Mouse (Mus musculus) stomach, embryonic 15.5 days (tissue): Measurements from ENCODE around the gene Ubap1. TPM values are rescaled to one million over a fixed set of nuclear protein-coding genes. Genes with fewer than 3 reads are reported as not detected.

Source experiments
- ATAC-seq: fragments of 200-750 bp; cut with Nextera tagmentation; 2 replicates; pipeline ENCODE4 v1.8.0; 2017; ENCODE audit warnings: low read depth, moderate number of reproducible peaks, moderate TSS enrichment; ENCODE audit not compliant: insufficient read depth, low FRiP score
- H3K27ac ChIP-seq: fragments of 300-500 bp; sonication (generic); 2 replicates; pipeline ENCODE4 v1.5.1; 2015; ENCODE audit warnings: mild to moderate bottlenecking, inconsistent platforms
- H3K27me3 ChIP-seq: fragments of 300-500 bp; sonication (generic); replicated peaks from 2 replicates; pipeline ENCODE4 v1.6.1; 2015; ENCODE audit warnings: inconsistent platforms
- H3K36me3 ChIP-seq: fragments of 300-500 bp; sonication (generic); 2 replicates; pipeline ENCODE4 v1.6.1; 2015; ENCODE audit warnings: inconsistent platforms
- H3K4me1 ChIP-seq: fragments of 300-500 bp; sonication (generic); 2 replicates; pipeline ENCODE4 v1.6.1; 2015; ENCODE audit warnings: inconsistent platforms
- H3K4me2 ChIP-seq: fragments of 300-500 bp; sonication (generic); 2 replicates; pipeline ENCODE4 v1.6.1; 2015; ENCODE audit warnings: mild to moderate bottlenecking, inconsistent platforms
- H3K4me3 ChIP-seq: fragments of 300-500 bp; sonication (generic); replicated peaks from 2 replicates; pipeline ENCODE4 v1.5.1; 2015; ENCODE audit warnings: inconsistent platforms
- H3K9ac ChIP-seq: fragments of 300-500 bp; sonication (generic); 2 replicates; pipeline ENCODE4 v1.6.1; 2015; ENCODE audit warnings: inconsistent platforms
- H3K9me3 ChIP-seq: fragments of 300-500 bp; sonication (generic); 2 replicates; pipeline ENCODE4 v1.6.1; 2016; ENCODE audit warnings: inconsistent platforms
- WGBS: fragments of 180-500 bp; shearing (Covaris S2); methylation state at CpG from one replicate; pipeline ENCODE4 v1.1.7; 2015; 5-methylcytosine and 5-hydroxymethylcytosine counted together
- polyA plus RNA-seq: library from polyadenylated mRNA; unstranded; fragments of >200 nt; fragmentation: Nextera tagmentation; extraction: Ambion mirVana; gene quantifications from 2 replicates; pipeline ENCODE4 v1.2.1, GENCODE M21; 2015

Ubap1 gene
- polyA plus RNA-seq, 1 experiment from 2014 or later = 48.9 TPM

DNA sequence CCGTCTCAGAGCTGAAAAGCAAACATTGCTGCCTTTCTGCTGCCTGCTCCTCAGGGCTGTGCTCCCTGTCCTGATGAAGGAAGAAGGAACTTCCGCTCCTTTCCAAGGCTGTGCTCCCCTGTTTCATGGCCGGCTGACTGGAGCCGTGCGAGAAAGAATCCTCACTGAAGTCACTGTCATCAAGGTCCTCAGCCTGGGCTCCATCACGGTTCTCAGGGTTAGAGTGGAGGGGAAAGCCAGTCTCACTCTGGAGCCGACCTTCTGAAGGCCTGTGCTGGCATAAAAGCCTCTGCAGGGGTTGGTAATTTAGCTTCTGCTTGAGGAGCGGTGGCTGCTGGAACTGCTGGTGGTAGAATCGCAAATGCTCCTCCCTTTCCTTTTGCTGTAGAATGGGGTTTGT is 45.9 kb downstream of the Ubap1 start:
- WGBS = 79% methylated on average over 9 of the region's 9 CpGs
- no peak for ATAC-seq
- peaks cover 40% of the 10 kb centered on the region for H3K36me3 ChIP-seq

DNA sequence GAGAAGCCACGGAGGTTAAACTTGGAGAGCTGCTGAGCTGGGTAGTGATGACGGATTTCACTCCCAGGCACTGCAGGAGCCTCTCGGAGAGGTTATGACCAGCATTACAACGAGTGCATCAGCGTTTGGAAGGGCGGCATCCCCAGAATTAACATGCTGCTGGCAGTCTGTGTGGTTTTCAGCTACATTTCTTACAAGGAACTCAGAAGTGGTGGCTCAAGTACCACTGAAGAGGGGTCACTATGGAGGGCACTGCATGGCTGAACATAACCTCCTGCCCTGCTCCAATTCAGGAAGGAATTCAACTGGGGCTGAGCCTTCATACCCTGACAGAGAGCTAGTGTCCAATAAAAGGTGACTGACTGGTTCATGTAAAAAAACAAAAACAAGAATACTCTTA is 49.6 kb downstream of the Ubap1 start:
- Histone ChIP-seq H3K9ac (no peak overlapping the region), H3K9me3 (no peaks in the 10 kb centered on the region), H3K4me3 (no peak overlapping the region), H3K27ac (no peak overlapping the region), H3K36me3 (peaks cover 33% of the 10 kb centered on the region), H3K27me3 (no peaks in the 10 kb centered on the region), H3K4me2 (no peak overlapping the region), H3K4me1 (no peaks in the 10 kb centered on the region)
- ATAC-seq = no peak
- WGBS = 89% methylated on average over 6 of the region's 6 CpGs

More for the DNA sequence above, 45.9 kb downstream of the Ubap1 start:
- Histone ChIP-seq H3K4me3 (no peak overlapping the region), H3K4me2 (no peak overlapping the region), H3K4me1 (no peaks in the 10 kb centered on the region), H3K9ac (no peak overlapping the region), H3K27ac (no peak overlapping the region), H3K9me3 (no peaks in the 10 kb centered on the region), H3K27me3 (no peaks in the 10 kb centered on the region)

GRCm38 (mm10) chr4:41399904-41400303 is 51.1 kb downstream of the Ubap1 start:
- ATAC-seq = no peak
- peaks cover 18% of the 10 kb centered on the region for H3K36me3 ChIP-seq
- no peaks in the 10 kb centered on the region for H3K4me1 ChIP-seq
- WGBS = 73% methylated on average over 5 of the region's 5 CpGs
- no peaks in the 10 kb centered on the region for H3K9me3 ChIP-seq
- H3K4me2 ChIP-seq = no peak overlapping the region
- H3K4me3 ChIP-seq = no peak overlapping the region
- no peaks in the 10 kb centered on the region for H3K27me3 ChIP-seq
- no peak overlapping the region for H3K9ac ChIP-seq
- no peak overlapping the region for H3K27ac ChIP-seq

DNA sequence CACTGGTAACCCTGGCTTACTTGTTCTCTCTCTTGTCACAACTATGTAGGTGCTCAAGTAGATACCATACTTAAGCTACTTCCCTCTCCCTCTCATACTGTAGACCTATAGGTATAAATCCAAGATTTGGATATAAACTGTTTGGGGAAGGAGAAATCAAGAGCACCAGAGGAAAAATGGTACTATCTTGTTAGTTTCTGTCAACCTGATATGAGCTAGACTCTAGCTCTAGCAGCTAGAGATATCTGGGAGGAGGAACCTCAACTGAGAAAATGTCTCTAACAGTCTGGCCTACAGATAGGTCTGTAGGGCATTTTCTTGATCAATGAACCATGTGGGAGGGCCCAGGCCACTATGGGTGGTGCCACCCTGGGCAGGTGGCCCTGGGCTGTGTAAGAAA is 52.4 kb downstream of the Ubap1 start:
- Histone ChIP-seq H3K4me1 (no peaks in the 10 kb centered on the region), H3K9ac (no peak overlapping the region), H3K4me2 (no peak overlapping the region), H3K36me3 (peaks cover 9% of the 10 kb centered on the region; the same call in 1 of the 2 replicates), H3K27ac (no peak overlapping the region), H3K9me3 (no peaks in the 10 kb centered on the region), H3K4me3 (no peak overlapping the region), H3K27me3 (no peaks in the 10 kb centered on the region)
- no peak for ATAC-seq

DNA sequence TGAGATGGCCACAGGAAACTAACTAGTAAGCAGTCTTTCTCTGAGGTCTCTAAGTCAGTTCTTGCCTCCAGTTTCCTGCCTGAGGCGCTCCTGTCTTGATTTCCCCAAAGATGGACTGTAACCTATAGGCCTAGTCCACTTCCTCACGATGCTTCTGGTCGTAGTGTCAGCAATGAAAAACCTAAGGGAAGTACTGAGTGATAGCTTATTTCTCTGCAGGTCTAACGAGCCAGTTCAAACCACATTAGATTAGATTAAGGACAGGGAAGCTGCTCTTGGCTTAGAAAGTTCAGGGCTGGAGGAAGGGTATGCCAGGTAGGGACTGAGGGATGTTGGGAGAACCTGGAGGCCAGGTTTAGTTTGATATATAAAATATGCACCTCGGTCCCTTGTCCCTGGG is 52.8 kb downstream of the Ubap1 start:
- no peaks in the 10 kb centered on the region for H3K9me3 ChIP-seq
- H3K9ac ChIP-seq = no peak overlapping the region
- 85% methylated on average over 5 of the region's 5 CpGs for WGBS
- no peak overlapping the region for H3K27ac ChIP-seq
- no peak overlapping the region for H3K4me2 ChIP-seq
- no peaks in the 10 kb centered on the region for H3K4me1 ChIP-seq
- no peaks in the 10 kb centered on the region for H3K27me3 ChIP-seq
- ATAC-seq = no peak
- no peak overlapping the region for H3K4me3 ChIP-seq
- peaks cover 9% of the 10 kb centered on the region; the same call in 1 of the 2 replicates for H3K36me3 ChIP-seq

DNA sequence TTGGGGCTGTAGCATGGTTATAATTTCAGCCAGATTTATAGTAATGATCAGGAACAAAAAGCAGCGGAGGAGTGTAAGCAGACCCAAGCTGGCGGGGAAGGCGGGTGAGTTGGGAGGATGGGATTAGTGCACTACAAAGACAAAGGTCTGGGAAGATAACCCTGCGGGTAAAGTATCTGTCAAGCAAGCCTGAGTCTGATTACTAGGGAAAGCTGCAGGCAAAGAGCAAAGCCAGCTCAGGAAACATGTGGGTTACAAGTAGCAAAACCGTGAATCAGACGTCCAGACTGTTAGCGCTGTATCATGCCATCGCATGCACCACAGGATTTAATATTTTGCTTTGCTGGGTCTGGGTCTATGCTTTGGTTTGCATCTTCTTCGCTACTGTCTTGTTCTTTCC is 57.8 kb downstream of the Ubap1 start:
- no peaks in the 10 kb centered on the region for H3K36me3 ChIP-seq
- no peak overlapping the region for H3K4me2 ChIP-seq
- no peak overlapping the region for H3K4me3 ChIP-seq
- WGBS = 91% methylated on average over 9 of the region's 9 CpGs
- H3K27me3 ChIP-seq = no peaks in the 10 kb centered on the region
- H3K9ac ChIP-seq = no peak overlapping the region
- H3K27ac ChIP-seq = no peak overlapping the region
- H3K9me3 ChIP-seq = no peaks in the 10 kb centered on the region
- H3K4me1 ChIP-seq = no peaks in the 10 kb centered on the region
- no peak for ATAC-seq

DNA sequence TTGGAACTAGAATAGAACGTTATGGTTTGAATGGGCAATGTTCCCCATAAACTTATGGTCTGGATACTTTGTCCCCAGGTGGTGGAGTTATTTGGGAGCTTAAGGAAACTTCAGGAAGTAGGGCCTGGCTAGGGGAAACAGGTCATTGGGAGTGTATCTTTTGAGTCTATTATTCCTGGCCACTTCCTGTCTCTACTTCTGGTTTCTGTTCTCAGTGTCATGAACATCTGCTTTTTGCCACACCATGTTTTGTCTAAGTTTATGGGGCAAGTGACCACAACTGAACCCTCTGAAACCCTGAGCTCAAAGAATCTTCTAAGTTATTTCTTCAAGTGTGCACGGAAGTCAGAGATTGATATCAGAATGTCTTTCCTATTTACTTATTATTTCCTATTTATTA is 58.6 kb downstream of the Ubap1 start:
- Histone ChIP-seq H3K27ac (no peak overlapping the region), H3K9ac (no peak overlapping the region), H3K4me1 (no peaks in the 10 kb centered on the region), H3K27me3 (no peaks in the 10 kb centered on the region), H3K4me3 (no peak overlapping the region), H3K4me2 (no peak overlapping the region), H3K9me3 (no peaks in the 10 kb centered on the region), H3K36me3 (no peaks in the 10 kb centered on the region)
- no peak for ATAC-seq
- WGBS = 91% methylated on average over 2 of the region's 2 CpGs

GRCm38 (mm10) chr4:41409341-41409740 is 60.5 kb downstream of the Ubap1 start:
- Histone ChIP-seq H3K27me3 (no peaks in the 10 kb centered on the region), H3K27ac (no peak overlapping the region), H3K36me3 (no peaks in the 10 kb centered on the region; the same call in 1 of the 2 replicates), H3K9me3 (no peaks in the 10 kb centered on the region), H3K4me2 (no peak overlapping the region), H3K9ac (no peak overlapping the region), H3K4me1 (no peaks in the 10 kb centered on the region), H3K4me3 (no peak overlapping the region)
- no peak for ATAC-seq
- WGBS = 90% methylated on average over 1 of the region's 1 CpGs

- no peak overlapping the region for H3K9ac ChIP-seq
- H3K9me3 ChIP-seq = no peaks in the 10 kb centered on the region
- H3K4me2 ChIP-seq = no peak overlapping the region
- no peak overlapping the region for H3K27ac ChIP-seq
- no peaks in the 10 kb centered on the region for H3K27me3 ChIP-seq
- ATAC-seq = no peak
- no peak overlapping the region for H3K4me3 ChIP-seq
- no peaks in the 10 kb centered on the region for H3K4me1 ChIP-seq
- H3K36me3 ChIP-seq = no peaks in the 10 kb centered on the region; the same call in 1 of the 2 replicates
These were observed 68.2 kb downstream of the Ubap1 start for GRCm38 (mm10) chr4:41416966-41417365.

GRCm38 (mm10) chr4:41438931-41439330 is 90.1 kb downstream of the Ubap1 start:
- ATAC-seq = no peak
- H3K36me3 ChIP-seq = no peaks in the 10 kb centered on the region
- no peak overlapping the region for H3K27ac ChIP-seq
- WGBS = 84% methylated on average over 5 of the region's 5 CpGs
- H3K9ac ChIP-seq = no peak overlapping the region
- no peak overlapping the region for H3K4me2 ChIP-seq
- no peaks in the 10 kb centered on the region for H3K27me3 ChIP-seq
- H3K9me3 ChIP-seq = no peaks in the 10 kb centered on the region
- H3K4me3 ChIP-seq = no peak overlapping the region
- H3K4me1 ChIP-seq = no peaks in the 10 kb centered on the region

Other genes starting within 250 kb of the Ubap1 start
- gene Nol6, start 224.5 kb upstream of the Ubap1 start, polyA plus RNA-seq = 20.1 and 25.2 TPM in 2 replicates
- 67.0 and 68.6 TPM in 2 replicates for gene Ube2r2, start 213.3 kb upstream of the Ubap1 start, polyA plus RNA-seq
- gene Ubap2, start 73.9 kb upstream of the Ubap1 start, polyA plus RNA-seq = 54.3 and 55.7 TPM in 2 replicates
- 56.2 and 58.7 TPM in 2 replicates for gene Dcaf12, start 34.1 kb upstream of the Ubap1 start, polyA plus RNA-seq
- 5.5 and 6.1 TPM in 2 replicates for gene Kif24, start 115.9 kb downstream of the Ubap1 start, polyA plus RNA-seq
- 48.0 and 55.7 TPM in 2 replicates for gene Nudt2, start 116.2 kb downstream of the Ubap1 start, polyA plus RNA-seq
- 5.7 and 6.4 TPM in 2 replicates for gene AI464131, start 154.1 kb downstream of the Ubap1 start, polyA plus RNA-seq
- gene 1110017D15Rik, start 168.3 kb downstream of the Ubap1 start, polyA plus RNA-seq = 0.30 and 0.55 TPM in 2 replicates
- 2.9 and 3.5 TPM in 2 replicates for gene Fam219a, start 220.5 kb downstream of the Ubap1 start, polyA plus RNA-seq
- gene Dnaic1, start 220.8 kb downstream of the Ubap1 start, polyA plus RNA-seq = 3.0 and 3.7 TPM in 2 replicates